Mouse (Mus musculus): ENCODE measurements around the gene Zbtb9. TPM values are rescaled to one million over a fixed set of nuclear protein-coding genes. Genes with fewer than 3 reads are reported as not detected.

The Zbtb9 gene
- total RNA-seq, 2 experiments from 2014 or later: 14.9 to 16.7 TPM

DNA sequence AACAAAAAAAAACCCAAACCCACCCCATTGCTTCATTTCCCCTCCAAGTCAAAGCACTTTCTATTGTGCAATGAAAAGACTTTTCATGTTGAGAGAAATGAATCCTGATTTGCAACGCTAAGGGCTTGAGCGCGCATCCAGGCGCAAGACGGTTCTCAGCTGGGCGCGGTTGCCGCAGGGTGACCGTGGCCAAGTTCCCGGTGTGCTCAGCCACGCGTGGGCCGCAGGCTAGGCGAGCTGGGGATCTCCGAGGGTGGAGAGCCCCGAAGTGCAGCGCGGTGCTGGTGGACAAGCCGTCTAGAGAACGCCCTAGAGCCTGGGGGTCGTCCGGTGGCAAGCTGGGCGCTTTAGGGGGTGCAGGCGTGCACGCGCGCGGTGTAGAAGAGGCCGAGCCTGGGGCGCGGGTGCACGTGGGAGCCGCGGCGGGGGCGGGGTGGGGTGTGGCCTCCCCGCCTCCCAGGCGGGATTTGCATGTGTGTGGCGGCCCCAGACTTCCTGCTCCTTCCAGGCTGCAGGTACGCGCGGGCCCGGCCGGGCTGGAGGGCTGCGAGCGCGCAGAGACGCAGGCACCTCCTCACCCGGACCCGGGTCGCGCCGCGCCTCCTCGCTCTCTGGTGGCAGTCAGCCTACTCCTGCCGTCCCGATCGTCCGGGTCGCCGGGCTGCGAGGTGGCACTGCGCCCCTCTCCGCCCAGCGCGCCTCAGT, 84.0 kb downstream of the Zbtb9 start, which contains the start of gene Itpr3:
Gene Itpr3 (plus strand): TSS at position 493 of the 705 bp plus-strand sequence.
- no peak for DNase-seq (ENCODE audit: low spot score in 2 of 2)
- intact Hi-C loops (cut with DNase I): no loop called here

DNA sequence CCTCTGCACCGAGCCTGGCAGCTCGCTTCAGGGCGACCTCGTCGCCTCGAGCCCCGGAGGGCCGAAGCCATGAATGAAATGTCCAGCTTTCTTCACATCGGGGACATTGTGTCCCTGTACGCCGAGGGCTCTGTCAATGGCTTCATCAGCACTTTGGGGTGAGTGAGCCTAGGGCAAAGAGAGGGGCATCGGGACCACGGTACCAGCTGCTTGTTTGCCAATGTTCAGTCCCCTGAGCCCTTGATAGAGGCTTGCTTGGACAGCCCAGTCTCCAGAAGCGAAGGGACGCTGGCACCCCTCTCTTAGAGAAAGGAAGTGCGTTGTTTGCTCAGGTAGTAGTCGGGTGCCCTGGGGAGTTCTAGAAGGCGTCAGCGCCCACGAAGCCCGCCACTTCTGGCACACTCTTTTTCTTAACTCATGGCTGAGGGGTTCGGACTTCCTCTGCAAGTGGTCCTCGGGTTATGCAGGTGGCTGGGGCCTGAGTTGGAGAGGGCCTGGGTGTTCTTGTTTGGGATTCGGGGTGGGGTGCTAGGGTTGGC, 84.6 kb downstream of the Zbtb9 start:
- no peak for DNase-seq (ENCODE audit: low spot score in 2 of 2)
- intact Hi-C loops (cut with DNase I): no loop called here

Small RNA genes lying within 50 kb of the gene (microRNA-seq; reads per million reads assigned to microRNA genes)
- 37.8 reads per million, percentile 47 among the genes with 10 or more reads in this experiment for gene Mir3083
- gene Mir6968: 2.8 reads per million, percentile 5 among the genes with 10 or more reads in this experiment

Other genes with a start within 250 kb of the Zbtb9 start
- 10 to 100 TPM; 33.9 to 34.8 TPM for gene Bnip1, start 192.1 kb upstream of the Zbtb9 start, total RNA-seq (2021)
- gene Nkx2-5, start 128.2 kb upstream of the Zbtb9 start, total RNA-seq (2021): not detected
- gene Kifc5b, start 56.1 kb upstream of the Zbtb9 start, total RNA-seq (2021): 1 to 10 TPM; 1.9 to 4.2 TPM
- gene Phf1, start 40.1 kb upstream of the Zbtb9 start, total RNA-seq (2021): 10 to 100 TPM; 28.9 to 30.8 TPM
- 100 to 1,000 TPM in 1 of 2 experiments, 10 to 100 TPM in 1; 99.1 to 111 TPM for gene Cuta, start 33.6 kb upstream of the Zbtb9 start, total RNA-seq (2021)
- 100 to 1,000 TPM; 419 to 475 TPM for gene Syngap1, start 31.9 kb upstream of the Zbtb9 start, total RNA-seq (2021)
- 10 to 100 TPM; 13.9 to 16.5 TPM for gene Bak1, start 55.8 kb downstream of the Zbtb9 start, total RNA-seq (2021)
- 1 to 10 TPM; 2.0 to 3.4 TPM for gene Itpr3, start 84.1 kb downstream of the Zbtb9 start, total RNA-seq (2021)
- 100 to 1,000 TPM; 230 to 254 TPM for gene Uqcc2, start 160.7 kb downstream of the Zbtb9 start, total RNA-seq (2021)
- gene Ip6k3, start 194.6 kb downstream of the Zbtb9 start, total RNA-seq (2021): under 1 TPM; 0.23 to 0.81 TPM
- gene Lemd2, start 231.3 kb downstream of the Zbtb9 start, total RNA-seq (2021): 10 to 100 TPM; 41.6 to 44.2 TPM